Mouse (Mus musculus) forebrain, embryonic 14.5 days (tissue): Measurements from ENCODE around the gene Eml6. TPM values are rescaled to one million over a fixed set of nuclear protein-coding genes. Genes with fewer than 3 reads are reported as not detected.
A peak's percentile ranks its signal among the peaks of the same experiment; 100 is the strongest.

Experiments used
- ATAC-seq: fragments of 200-750 bp; cut with Nextera tagmentation; 2 replicates; pipeline ENCODE4 v1.8.0; 2017; ENCODE audit warnings: mild to moderate bottlenecking, moderate library complexity
- DNase-seq: peaks from one replicate; pipeline ENCODE4 v3.0.0-alpha.2; 2015; ENCODE audit warnings: low spot score
- H3K27ac ChIP-seq: fragments of 300-500 bp; sonication (generic); 2 replicates; pipeline ENCODE4 v1.5.1; 2014; ENCODE audit warnings: low read depth, mild to moderate bottlenecking, control low read depth, low read length, moderate library complexity
- H3K27me3 ChIP-seq: fragments of 300-500 bp; sonication (generic); replicated peaks from 2 replicates; pipeline ENCODE4 v1.6.1; 2014; ENCODE audit warnings: low read length, control low read depth, mixed read lengths; ENCODE audit not compliant: control insufficient read depth, insufficient read depth
- H3K36me3 ChIP-seq: fragments of 300-500 bp; sonication (generic); 2 replicates; pipeline ENCODE4 v1.6.1; 2014; ENCODE audit warnings: low read length, control low read depth; ENCODE audit not compliant: control insufficient read depth, insufficient read depth
- H3K4me1 ChIP-seq: fragments of 300-500 bp; sonication (generic); 2 replicates; pipeline ENCODE4 v1.6.1; 2014; ENCODE audit warnings: antibody characterized with exemption, low read length, control low read depth; ENCODE audit not compliant: control insufficient read depth, insufficient read depth
- H3K4me2 ChIP-seq: fragments of 300-500 bp; sonication (generic); 2 replicates; pipeline ENCODE4 v1.6.1; 2014; ENCODE audit warnings: mild to moderate bottlenecking, control low read depth, low read length
- H3K4me3 ChIP-seq: fragments of 300-500 bp; sonication (generic); 2 replicates; pipeline ENCODE4 v1.5.1; 2014; ENCODE audit warnings: low read depth, low read length, control low read depth
- H3K9ac ChIP-seq: fragments of 300-500 bp; sonication (generic); 2 replicates; pipeline ENCODE4 v1.6.1; 2014; ENCODE audit warnings: mild to moderate bottlenecking, low read length, control low read depth, moderate library complexity
- H3K9me3 ChIP-seq: fragments of 300-500 bp; sonication (generic); replicated peaks from 2 replicates; pipeline ENCODE4 v1.6.1; 2016; ENCODE audit warnings: low read length, control low read depth, mixed read lengths; ENCODE audit not compliant: control insufficient read depth
- whole genome bisulfite sequencing: fragments of 180-500 bp; shearing (Covaris S2); extraction: QIAGEN DNeasy Blood & Tissue Kit; methylation state at CpG from one replicate; pipeline ENCODE4 v1.1.7; 2014; 5-methylcytosine and 5-hydroxymethylcytosine counted together
- polyA plus RNA-seq: library from polyadenylated mRNA; unstranded; fragments of >200 nt; fragmentation: Nextera tagmentation; extraction: Ambion mirVana; gene quantifications from 2 replicates; pipeline ENCODE4 v1.2.1, GENCODE M21; 2014

Eml6 gene
- polyA plus RNA-seq, result 2.0 and 3.3 TPM in 2 replicates

- no peaks in the 10 kb centered on the region for H3K9me3 ChIP-seq
- peak within 1 kb of the TSS; percentile 44 for H3K4me3 ChIP-seq
- H3K9ac ChIP-seq, result peak within 1 kb of the TSS; percentile 73
- H3K27ac ChIP-seq, result peak within 1 kb of the TSS; percentile 46
- DNase-seq (peak; percentile 99), ATAC-seq (peak; percentile 99)
- no peaks in the 10 kb centered on the region for H3K36me3 ChIP-seq
- peak within 1 kb of the TSS; percentile 99 for H3K4me2 ChIP-seq
- 0 out of 2 replicates have a peak, but pooled peaks cover 13% of the 10 kb centered on the region for H3K27me3 ChIP-seq
- WGBS, result under 1% methylated on average over 39 of the region's 39 CpGs
- H3K4me1 ChIP-seq, result no peaks in the 10 kb centered on the region
Measured at GRCm38 (mm10) chr11:30025835-30026472, at the start of gene Eml6. Gene Eml6, minus strand, starts transcription at chr11:30026033.

- Histone ChIP-seq H3K36me3 (no peaks in the 10 kb centered on the region), H3K27ac (no peak overlapping the region), H3K9me3 (no peaks in the 10 kb centered on the region), H3K9ac (no peak overlapping the region), H3K27me3 (no peaks in the 10 kb centered on the region), H3K4me2 (no peak overlapping the region), H3K4me3 (no peak overlapping the region), H3K4me1 (no peaks in the 10 kb centered on the region)
- DNase-seq, result peak; percentile 17
- 55% methylated on average over 8 of the region's 8 CpGs for WGBS
- no peak for ATAC-seq
Measured at GRCm38 (mm10) chr11:30057299-30057698, 31.5 kb upstream of the Eml6 start.

- no peak overlapping the region for H3K27ac ChIP-seq
- ATAC-seq, result no peak
- DNase-seq, result peak; percentile 9
- H3K9ac ChIP-seq, result peak overlapping the region; percentile 50
- H3K27me3 ChIP-seq, result 0 out of 2 replicates have a peak, but pooled peaks cover 13% of the 10 kb centered on the region
- H3K36me3 ChIP-seq, result no peaks in the 10 kb centered on the region
- no peaks in the 10 kb centered on the region for H3K4me1 ChIP-seq
- peak overlapping the region; percentile 99 for H3K4me2 ChIP-seq
- no peaks in the 10 kb centered on the region for H3K9me3 ChIP-seq
- 5% methylated on average over 4 of the region's 4 CpGs for WGBS
- H3K4me3 ChIP-seq, result peak overlapping the region; percentile 44
Measured at GRCm38 (mm10) chr11:30025144-30025543, 689 bp downstream of the Eml6 start.

GRCm38 (mm10) chr11:30024261-30025071 lies 1.4 kb downstream of the Eml6 start:
- H3K4me3 ChIP-seq, result peak overlapping the region; percentile 44
- peak overlapping the region; percentile 99 for H3K4me2 ChIP-seq
- no peaks in the 10 kb centered on the region for H3K9me3 ChIP-seq
- no peaks in the 10 kb centered on the region for H3K36me3 ChIP-seq
- under 1% methylated on average over 56 of the region's 57 CpGs for WGBS
- ATAC-seq (peak; percentile 5; the same call in 1 of the 2 replicates), DNase-seq (peak; percentile 49)
- peak overlapping the region; percentile 73 for H3K9ac ChIP-seq
- H3K27ac ChIP-seq, result no peak overlapping the region
- 0 out of 2 replicates have a peak, but pooled peaks cover 13% of the 10 kb centered on the region for H3K27me3 ChIP-seq
- no peaks in the 10 kb centered on the region for H3K4me1 ChIP-seq

GRCm38 (mm10) chr11:29986257-29986656 lies 39.6 kb downstream of the Eml6 start:
- Histone ChIP-seq H3K4me2 (no peak overlapping the region), H3K27ac (no peak overlapping the region), H3K4me1 (no peaks in the 10 kb centered on the region), H3K9ac (no peak overlapping the region), H3K36me3 (no peaks in the 10 kb centered on the region), H3K27me3 (no peaks in the 10 kb centered on the region), H3K9me3 (no peaks in the 10 kb centered on the region), H3K4me3 (no peak overlapping the region)
- ATAC-seq (no peak), DNase-seq (no peak)
- 75% methylated on average over 2 of the region's 2 CpGs for WGBS

GRCm38 (mm10) chr11:29968874-29969273 lies 57.0 kb downstream of the Eml6 start:
- no peak overlapping the region for H3K4me2 ChIP-seq
- H3K9me3 ChIP-seq, result no peaks in the 10 kb centered on the region
- no peak overlapping the region for H3K27ac ChIP-seq
- ATAC-seq (no peak), DNase-seq (no peak)
- H3K4me1 ChIP-seq, result no peaks in the 10 kb centered on the region
- 47% methylated on average over 1 of the region's 1 CpGs for WGBS
- H3K9ac ChIP-seq, result no peak overlapping the region
- no peak overlapping the region for H3K4me3 ChIP-seq
- no peaks in the 10 kb centered on the region for H3K36me3 ChIP-seq
- no peaks in the 10 kb centered on the region for H3K27me3 ChIP-seq

- Histone ChIP-seq H3K9ac (no peak overlapping the region), H3K4me3 (no peak overlapping the region), H3K27me3 (no peaks in the 10 kb centered on the region), H3K36me3 (no peaks in the 10 kb centered on the region), H3K9me3 (no peaks in the 10 kb centered on the region), H3K4me2 (no peak overlapping the region), H3K27ac (no peak overlapping the region), H3K4me1 (no peaks in the 10 kb centered on the region)
- ATAC-seq, result no peak
- DNase-seq, result no peak
- WGBS, result 96% methylated on average over 5 of the region's 5 CpGs
Measured at GRCm38 (mm10) chr11:29959366-29959765, 66.5 kb downstream of the Eml6 start.

- H3K27me3 ChIP-seq, result no peaks in the 10 kb centered on the region
- no peak overlapping the region for H3K4me2 ChIP-seq
- no peak overlapping the region for H3K9ac ChIP-seq
- 88% methylated on average over 3 of the region's 3 CpGs for WGBS
- no peaks in the 10 kb centered on the region for H3K36me3 ChIP-seq
- DNase-seq, result no peak
- no peak for ATAC-seq
- no peaks in the 10 kb centered on the region for H3K4me1 ChIP-seq
- H3K9me3 ChIP-seq, result no peaks in the 10 kb centered on the region
- no peak overlapping the region for H3K27ac ChIP-seq
- no peak overlapping the region for H3K4me3 ChIP-seq
Measured at GRCm38 (mm10) chr11:29944661-29945060, 81.2 kb downstream of the Eml6 start.

GRCm38 (mm10) chr11:29924332-29924731 lies 101.5 kb downstream of the Eml6 start:
- Histone ChIP-seq H3K36me3 (no peaks in the 10 kb centered on the region), H3K4me1 (peaks cover 3% of the 10 kb centered on the region; the same call in 1 of the 2 replicates), H3K9me3 (no peaks in the 10 kb centered on the region), H3K4me2 (no peak overlapping the region), H3K27me3 (no peaks in the 10 kb centered on the region), H3K27ac (0 out of 2 replicates have a peak overlapping the region, but pooled peaks have one; percentile 21), H3K4me3 (no peak overlapping the region), H3K9ac (no peak overlapping the region)
- ATAC-seq (peak; percentile 93), DNase-seq (peak; percentile 89)
- WGBS, result 14% methylated on average over 2 of the region's 2 CpGs
